Comparison of ENCODE assay signal across 8 mouse cellular contexts in genomic region chr6:125355197-125355741, GRCm38 (mm10). TPM values are rescaled to one million over a fixed set of nuclear protein-coding genes. Genes with fewer than 3 reads are reported as not detected.
DNase-seq lines count a peak whose midpoint lies in the region; ATAC-seq and TF ChIP-seq lines count a peak whose summit lies in the region.

No protein-coding gene starts in this region.

- no peak overlapping the region for H3K27ac ChIP-seq in forebrain, embryonic 13.5 days
- H3K27ac ChIP-seq in liver, embryonic 14.5 days = no peak overlapping the region

- TF ChIP-seq EP300 in liver, embryonic 14.5 days (IDR thresholded peaks at IDR 0.05; ENCODE audit: low read depth) = no peak

- DNase-seq in liver, embryonic 14.5 days (ENCODE audit: low read depth in 3 of 3, low spot score in 3 of 3) = no peak
- peak; percentile 83 to 89 for DNase-seq in thymus, postnatal 10 days (ENCODE audit: low spot score in 2 of 2)
- no peak for DNase-seq in B cell, adult 2 months
- no peak for DNase-seq in layer of hippocampus, adult 9-11 months
- DNase-seq in spleen, postnatal 14 days (ENCODE audit: low spot score in 2 of 2) = no peak

- 10% methylated on average over 10 of the region's 10 CpGs for WGBS in forebrain, embryonic 13.5 days
- 7% methylated on average over 10 of the region's 10 CpGs for WGBS in liver, embryonic 14.5 days (ENCODE audit: insufficient replicate concordance)

- ATAC-seq in megakaryocyte, adult 5-6 weeks (ENCODE audit: poor library complexity, severe bottlenecking) = no peak
- ATAC-seq in forebrain, embryonic 13.5 days = no peak
- 0 out of 2 replicates have a peak, but pooled peaks have one; percentile 7 for ATAC-seq in liver, embryonic 14.5 days (ENCODE audit: insufficient read depth)

- TF ChIP-seq CTCF in liver, embryonic 14.5 days (IDR thresholded peaks at IDR 0.05; ENCODE audit: low read depth) = no peak

- H3K4me3 ChIP-seq in megakaryocyte, embryonic 14.5 days (replicated peaks) = peak overlapping the region; percentile 82
- no peak overlapping the region for H3K4me3 ChIP-seq in forebrain, embryonic 13.5 days
- H3K4me3 ChIP-seq in liver, embryonic 14.5 days (ENCODE audit: insufficient read depth in 1 of 2, low read depth in 2 of 2, low read length in 2 of 2) = no peak overlapping the region

- no peak overlapping the region for H3K9ac ChIP-seq in forebrain, embryonic 13.5 days
- no peak overlapping the region for H3K9ac ChIP-seq in liver, embryonic 14.5 days (replicated peaks)

- no peaks in the 10 kb centered on the region for H3K9me3 ChIP-seq in megakaryocyte, embryonic 14.5 days
- H3K9me3 ChIP-seq in forebrain, embryonic 13.5 days (replicated peaks) = no peaks in the 10 kb centered on the region
- no peaks in the 10 kb centered on the region for H3K9me3 ChIP-seq in liver, embryonic 14.5 days (ENCODE audit: control insufficient read depth, low read length)

- peaks cover 27% of the 10 kb centered on the region for H3K36me3 ChIP-seq in megakaryocyte, embryonic 14.5 days (replicated peaks; ENCODE audit: low read length)
- H3K36me3 ChIP-seq in forebrain, embryonic 13.5 days (ENCODE audit: poor library complexity, severe bottlenecking) = peaks cover 12% of the 10 kb centered on the region; the same call in 1 of the 2 replicates
- H3K36me3 ChIP-seq in liver, embryonic 14.5 days (replicated peaks; ENCODE audit: control insufficient read depth, insufficient read depth, low read depth) = no peaks in the 10 kb centered on the region

- H3K4me1 ChIP-seq in megakaryocyte, embryonic 14.5 days = peaks cover 61% of the 10 kb centered on the region
- H3K4me1 ChIP-seq in forebrain, embryonic 13.5 days = peaks cover 25% of the 10 kb centered on the region
- H3K4me1 ChIP-seq in liver, embryonic 14.5 days (replicated peaks; ENCODE audit: control insufficient read depth in 2 of 2, insufficient read depth in 2 of 2, low read length in 1 of 2) = peaks cover 0 to 37% of the 10 kb centered on the region in 2 experiments; a peak in 3 of 4 replicates

- peaks cover 68% of the 10 kb centered on the region for H3K27me3 ChIP-seq in megakaryocyte, embryonic 14.5 days (replicated peaks)
- H3K27me3 ChIP-seq in forebrain, embryonic 13.5 days = peaks cover 2% of the 10 kb centered on the region; the same call in 1 of the 2 replicates
- H3K27me3 ChIP-seq in liver, embryonic 14.5 days (ENCODE audit: control insufficient read depth, insufficient read depth, low read length) = no peaks in the 10 kb centered on the region

- peak overlapping the region; percentile 13; the same call in 1 of the 2 replicates for H3K4me2 ChIP-seq in forebrain, embryonic 13.5 days
- peak overlapping the region; percentile 36 for H3K4me2 ChIP-seq in liver, embryonic 14.5 days (ENCODE audit: low read depth)

RNA-seq across cellular contexts. Expression of gene Tnfrsf1a, which starts 6.1 kb away (rescaled TPM):
- 10.1 and 63.6 TPM in 2 replicates for polyA plus RNA-seq in megakaryocyte, embryonic 14.5 days (2012; ENCODE audit: insufficient read depth, low replicate concordance)
- 96.4 and 101 TPM in 2 replicates for total RNA-seq in megakaryocyte, adult 5-6 weeks (2015)
- 90.2 and 116 TPM in 2 replicates for total RNA-seq in megakaryocyte, adult 5-6 weeks (2017)
- polyA plus RNA-seq in forebrain, embryonic 13.5 days (2015; fragmentation: Nextera tagmentation; extraction: Ambion mirVana) = 12.8 and 13.8 TPM in 2 replicates
- 15.4 and 16.8 TPM in 2 replicates for polyA plus RNA-seq in liver, embryonic 14.5 days (2012; rRNA removed)
- 19.8 and 21.1 TPM in 2 replicates for polyA plus RNA-seq in liver, embryonic 14.5 days (2014; fragmentation: Nextera tagmentation; extraction: Ambion mirVana)

RNA-seq across cellular contexts. Expression of gene Plekhg6, which starts 25.3 kb away (rescaled TPM):
- 0.39 TPM in 1 of 2 replicates, not detected in the other for polyA plus RNA-seq in megakaryocyte, embryonic 14.5 days (2012; ENCODE audit: insufficient read depth, low replicate concordance)
- total RNA-seq in megakaryocyte, adult 5-6 weeks (2015) = not detected in 2 replicates
- not detected in 2 replicates for total RNA-seq in megakaryocyte, adult 5-6 weeks (2017)
- 0.08 and 0.09 TPM in 2 replicates for polyA plus RNA-seq in forebrain, embryonic 13.5 days (2015; fragmentation: Nextera tagmentation; extraction: Ambion mirVana)
- polyA plus RNA-seq in liver, embryonic 14.5 days (2012; rRNA removed) = 0.39 and 0.48 TPM in 2 replicates
- polyA plus RNA-seq in liver, embryonic 14.5 days (2014; fragmentation: Nextera tagmentation; extraction: Ambion mirVana) = 0.38 and 0.47 TPM in 2 replicates

RNA-seq across cellular contexts. Expression of gene Scnn1a, which starts 34.8 kb away (rescaled TPM):
- polyA plus RNA-seq in megakaryocyte, embryonic 14.5 days (2012; ENCODE audit: insufficient read depth, low replicate concordance) = 0.39 TPM in 1 of 2 replicates, not detected in the other
- 9.0 and 9.5 TPM in 2 replicates for total RNA-seq in megakaryocyte, adult 5-6 weeks (2015)
- 0.99 and 1.6 TPM in 2 replicates for total RNA-seq in megakaryocyte, adult 5-6 weeks (2017)
- polyA plus RNA-seq in forebrain, embryonic 13.5 days (2015; fragmentation: Nextera tagmentation; extraction: Ambion mirVana) = 0.13 and 0.26 TPM in 2 replicates
- 0.34 and 0.40 TPM in 2 replicates for polyA plus RNA-seq in liver, embryonic 14.5 days (2012; rRNA removed)
- polyA plus RNA-seq in liver, embryonic 14.5 days (2014; fragmentation: Nextera tagmentation; extraction: Ambion mirVana) = 0.34 and 0.36 TPM in 2 replicates

RNA-seq across cellular contexts. Expression of gene Ltbr, which starts 41.6 kb away (rescaled TPM):
- polyA plus RNA-seq in megakaryocyte, embryonic 14.5 days (2012; ENCODE audit: insufficient read depth, low replicate concordance) = 41.9 and 48.8 TPM in 2 replicates
- 30.0 and 30.6 TPM in 2 replicates for total RNA-seq in megakaryocyte, adult 5-6 weeks (2015)
- 57.1 and 59.9 TPM in 2 replicates for total RNA-seq in megakaryocyte, adult 5-6 weeks (2017)
- polyA plus RNA-seq in forebrain, embryonic 13.5 days (2015; fragmentation: Nextera tagmentation; extraction: Ambion mirVana) = 10.2 and 12.3 TPM in 2 replicates
- polyA plus RNA-seq in liver, embryonic 14.5 days (2012; rRNA removed) = 12.3 and 12.5 TPM in 2 replicates
- polyA plus RNA-seq in liver, embryonic 14.5 days (2014; fragmentation: Nextera tagmentation; extraction: Ambion mirVana) = 15.2 and 15.7 TPM in 2 replicates

Comparison
In these comparisons a context has a peak if more than half of its experiments do, and no peak if none do; other contexts are left out.
1. DNase-seq: peak in thymus, postnatal 10 days (2 of 2); none in liver, embryonic 14.5 days (0 of 3), B cell, adult 2 months (0 of 2), layer of hippocampus, adult 9-11 months (single experiment) and spleen, postnatal 14 days (0 of 2).